Mouse (Mus musculus) left cerebral cortex, postnatal 25 days (tissue): ENCODE results near the gene Robo1. TPM values are rescaled to one million over a fixed set of nuclear protein-coding genes. Genes with fewer than 3 reads are reported as not detected.

ENCODE experiments used
- DNase-seq, 2 experiments: peaks; one replicate each; pipeline ENCODE4 v3.0.0; 2022; ENCODE audit warnings: low spot score in 2 of 2, mixed read lengths in 1 of 2
- intact Hi-C: fragments of 180-260 bp; cut with DNase I; formaldehyde crosslinking; loops from one replicate; pipeline ENCODE4 v1.15.1; 2025
- total RNA-seq, 2 experiments: library from RNA; stranded (reverse); gene quantifications; 2 replicates each; pipeline ENCODE4 v1.2.3; 2021

The Robo1 gene
- total RNA-seq, 2 experiments from 2014 or later, result 50.2 to 66.3 TPM

- intact Hi-C loops, result no loop called here
- DNase-seq, result no peak
Measured at GRCm38 (mm10) chr16:72861707-72862277, 553.7 kb downstream of the Robo1 start.

GRCm38 (mm10) chr16:72866011-72866410, 557.9 kb downstream of the Robo1 start:
- intact Hi-C loops, result no loop called here
- no peak for DNase-seq

- intact Hi-C loops, result no loop called here
- DNase-seq, result no peak
Measured at GRCm38 (mm10) chr16:72874934-72875732, 567.0 kb downstream of the Robo1 start.

- peak in 1 of 2 experiments; percentile 16 for DNase-seq
- intact Hi-C loops, result no loop called here
Measured at GRCm38 (mm10) chr16:72888108-72888507, 580.0 kb downstream of the Robo1 start.

DNA sequence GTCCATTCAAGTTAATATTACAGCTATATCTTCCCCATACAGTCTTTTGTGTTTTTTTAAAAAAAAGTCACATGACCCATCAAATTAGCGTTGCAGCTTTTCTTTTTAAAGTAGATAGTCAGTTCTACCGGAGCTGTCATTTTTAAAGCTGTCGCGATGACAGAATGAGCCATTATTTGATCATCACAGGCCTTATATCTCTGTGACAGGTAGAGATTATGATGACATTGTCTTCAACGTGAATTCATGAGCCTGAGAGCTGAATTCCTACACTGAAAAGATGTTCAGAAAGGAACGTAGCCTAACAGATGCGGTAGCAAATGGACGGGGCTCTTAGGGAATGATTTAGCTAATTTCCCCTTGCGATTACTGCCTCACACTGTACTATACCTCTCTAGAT, 581.3 kb downstream of the Robo1 start:
- no peak for DNase-seq
- intact Hi-C loops, result no loop called here

- DNase-seq, result no peak
Measured at GRCm38 (mm10) chr16:72897125-72897524, 589.0 kb downstream of the Robo1 start.

GRCm38 (mm10) chr16:72908895-72909294, 600.8 kb downstream of the Robo1 start:
- intact Hi-C loops, result no loop called here
- DNase-seq, result peak in 1 of 2 experiments; percentile 28

More at GRCm38 (mm10) chr16:72897125-72897524, 589.0 kb downstream of the Robo1 start:
- intact Hi-C loops, result no loop called here

DNA sequence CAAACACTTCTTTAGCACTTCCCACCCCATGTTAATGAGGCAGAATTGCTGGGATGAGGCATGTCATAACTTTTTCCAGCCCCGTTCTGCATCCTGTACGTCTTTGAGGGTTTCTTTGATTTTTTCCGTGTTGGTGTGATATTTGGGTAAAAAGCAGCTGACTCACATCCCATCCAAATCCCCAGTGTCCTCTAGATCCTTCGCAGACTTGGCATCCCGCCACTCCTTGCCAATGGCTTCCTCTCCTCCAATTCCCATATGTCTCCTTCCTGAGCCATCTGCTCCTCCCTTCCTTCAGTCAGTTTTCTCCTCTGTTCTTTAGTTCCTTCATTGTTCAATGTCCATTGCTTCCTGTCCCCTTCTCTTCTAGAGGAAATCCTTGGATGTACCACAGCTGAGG, 605.0 kb downstream of the Robo1 start:
- intact Hi-C loops, result loop anchor here (5.0 kb wide), 1 partner anchor 66 kb away; no protein-coding TSS in a partner anchor
- peak; percentile 64 to 87 for DNase-seq

DNA sequence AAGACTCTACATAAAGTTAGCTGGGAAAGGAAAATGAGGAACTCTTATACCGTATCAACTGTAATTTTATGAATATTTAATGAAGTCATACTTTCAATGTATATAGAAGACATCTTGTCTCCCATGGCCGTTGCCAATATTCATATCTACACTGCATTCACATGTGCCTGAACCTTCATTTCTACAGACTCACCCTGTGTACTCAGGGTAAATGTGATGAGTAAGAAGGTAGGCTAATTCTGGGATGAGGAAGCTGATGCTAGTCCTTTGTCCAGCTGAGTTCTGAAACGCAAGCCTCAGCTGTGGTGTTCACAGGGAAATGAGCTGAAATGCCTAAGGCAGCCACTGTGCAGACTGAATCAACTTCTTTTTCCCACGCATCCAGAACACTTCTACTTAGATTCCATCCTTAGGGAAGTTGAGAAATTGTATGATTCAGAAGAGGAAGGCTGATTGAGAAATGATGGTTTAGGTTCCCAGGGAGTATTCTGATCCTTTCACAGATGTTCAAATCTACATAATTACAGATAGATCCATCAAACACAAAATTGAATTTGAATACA, 606.0 kb downstream of the Robo1 start:
- intact Hi-C loops, result loop anchor here (5.0 kb wide), 1 partner anchor 67 kb away; no protein-coding TSS in a partner anchor
- DNase-seq, result peak in 1 of 2 experiments; percentile 67

DNA sequence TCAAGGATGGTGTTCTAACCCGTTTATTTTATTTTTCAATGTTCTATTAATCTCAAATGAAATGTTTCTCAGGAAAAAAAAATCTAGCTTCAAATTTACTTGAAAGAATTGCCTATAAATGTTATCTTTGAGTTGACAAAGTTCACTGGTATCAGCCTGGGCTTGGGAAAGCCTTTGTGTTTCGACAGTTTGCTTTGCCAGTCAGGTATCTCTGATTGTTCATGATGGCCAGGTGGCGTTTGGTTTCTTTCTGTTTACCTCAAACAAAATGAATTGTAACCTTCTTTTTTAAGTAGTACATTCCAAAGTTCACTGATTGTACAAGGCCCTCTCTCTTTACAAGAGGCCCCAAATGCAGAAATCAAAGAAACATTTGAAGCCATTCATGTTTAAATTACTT, 611.9 kb downstream of the Robo1 start:
- intact Hi-C loops, result no loop called here
- no peak for DNase-seq

GRCm38 (mm10) chr16:72924423-72925224, 616.5 kb downstream of the Robo1 start:
- intact Hi-C loops, result no loop called here
- DNase-seq, result peak; percentile 57 to 78

DNA sequence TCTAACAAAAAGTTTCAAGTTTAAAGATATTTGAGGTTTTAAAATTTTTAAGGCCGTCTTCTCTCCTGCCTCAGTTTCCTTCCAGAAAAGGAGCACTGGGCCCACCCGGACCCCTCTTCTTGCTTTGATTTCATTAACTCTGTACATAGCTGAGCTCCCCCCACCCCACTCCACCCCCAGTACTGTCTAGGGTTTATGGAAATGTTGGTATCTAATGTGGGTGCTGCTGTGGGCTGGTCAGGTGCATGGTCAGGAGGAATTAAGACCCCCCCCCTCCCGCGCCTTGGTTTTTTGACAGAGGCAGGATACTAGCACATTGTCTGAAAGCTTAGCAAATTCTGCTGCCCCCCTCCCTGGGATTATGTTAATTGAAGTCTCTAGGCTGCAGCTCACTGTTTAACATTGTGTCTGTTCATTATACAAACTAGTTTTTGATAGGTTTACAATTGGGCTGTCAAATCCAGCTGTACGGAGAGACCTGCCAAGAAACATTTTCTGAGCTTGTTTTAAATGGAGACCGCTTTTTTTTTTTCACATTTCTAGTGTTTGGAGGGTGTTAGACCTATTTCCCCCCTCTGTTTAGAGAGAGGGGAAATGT, 620.5 kb downstream of the Robo1 start:
- no peak for DNase-seq
- intact Hi-C loops, result no loop called here

DNA sequence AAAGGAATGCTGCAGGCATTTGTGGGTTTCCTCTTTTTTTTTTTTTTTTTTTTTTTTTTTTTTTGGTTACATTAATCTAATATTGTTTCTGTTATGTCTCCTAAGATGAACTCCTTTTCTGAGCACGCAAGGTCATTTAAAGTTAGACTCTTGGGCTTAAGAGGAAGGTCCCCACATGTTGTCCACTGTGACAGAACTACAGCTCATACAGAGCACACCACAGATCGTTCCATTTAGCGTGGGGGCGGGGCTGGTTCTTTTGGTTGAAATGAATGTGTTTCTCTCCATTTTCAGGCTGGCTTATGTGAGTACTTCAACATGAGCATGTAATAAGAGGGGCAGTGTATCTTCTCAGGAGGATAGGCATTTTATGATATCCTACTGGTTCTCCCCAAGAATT, 622.8 kb downstream of the Robo1 start:
- intact Hi-C loops, result no loop called here
- no peak for DNase-seq

DNA sequence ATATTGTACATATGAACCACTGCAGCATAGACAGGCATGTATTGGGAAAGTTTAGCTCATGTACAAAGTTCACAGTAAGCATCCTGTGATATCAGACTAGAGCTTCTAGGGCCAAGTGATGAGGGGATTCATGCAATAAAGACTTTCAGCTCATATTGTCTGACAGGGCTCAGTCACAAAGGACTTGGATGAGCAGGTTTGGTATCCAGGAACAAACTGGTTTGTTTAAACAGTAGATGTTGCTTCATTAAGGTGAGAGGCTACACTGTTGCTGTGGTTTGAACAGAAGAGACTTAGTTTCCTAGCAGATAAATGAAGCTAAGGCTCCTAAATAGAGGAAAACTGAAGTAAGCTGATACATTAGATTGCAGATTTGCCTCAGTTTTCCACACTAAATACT, 626.8 kb downstream of the Robo1 start:
- no peak for DNase-seq
- intact Hi-C loops, result no loop called here

- no peak for DNase-seq
- intact Hi-C loops, result no loop called here
Measured at GRCm38 (mm10) chr16:72937183-72937582, 629.1 kb downstream of the Robo1 start.

DNA sequence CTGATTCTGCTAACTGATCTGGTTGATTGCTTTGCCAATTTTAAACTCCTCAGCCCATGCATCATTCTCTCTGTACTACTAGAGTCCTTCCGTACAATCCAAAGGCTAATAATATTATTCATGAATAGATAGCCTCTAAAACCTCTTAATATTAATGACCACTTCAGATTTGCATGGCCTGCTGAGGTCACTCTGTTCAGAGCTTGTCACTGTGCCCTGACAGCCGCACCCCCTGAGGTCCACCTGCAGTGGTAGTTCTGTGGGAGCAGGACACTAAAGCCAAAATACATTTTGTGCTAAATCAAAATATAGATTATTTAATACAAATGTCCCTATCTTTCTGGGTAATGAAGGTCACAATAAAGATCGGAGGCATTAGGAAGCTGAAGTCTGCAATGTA, 631.8 kb downstream of the Robo1 start:
- DNase-seq, result no peak
- intact Hi-C loops, result no loop called here

DNA sequence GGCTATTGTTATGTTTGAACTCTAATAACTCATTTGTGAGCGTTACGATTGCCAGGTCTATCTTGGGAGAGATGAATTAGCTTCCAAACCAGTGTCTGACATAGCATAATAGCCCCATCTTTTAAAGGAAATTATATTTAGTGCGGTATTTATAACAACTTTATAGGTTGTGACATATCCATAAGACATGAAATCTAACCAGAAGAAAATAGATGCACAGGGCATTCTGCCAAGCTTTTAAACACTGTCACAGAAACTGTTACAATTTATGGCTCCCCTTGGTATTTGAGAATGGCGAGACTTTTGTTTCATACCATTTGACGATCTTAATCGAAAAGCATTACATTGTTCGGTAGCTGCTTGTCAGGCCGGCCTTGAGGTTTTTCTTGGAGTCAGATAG, 632.7 kb downstream of the Robo1 start:
- intact Hi-C loops, result no loop called here
- DNase-seq, result no peak

- intact Hi-C loops, result no loop called here
Measured at GRCm38 (mm10) chr16:72944403-72944802, 636.3 kb downstream of the Robo1 start.

GRCm38 (mm10) chr16:72951969-72952368, 643.9 kb downstream of the Robo1 start:
- intact Hi-C loops, result no loop called here

More at GRCm38 (mm10) chr16:72944403-72944802, 636.3 kb downstream of the Robo1 start:
- no peak for DNase-seq

More at GRCm38 (mm10) chr16:72951969-72952368, 643.9 kb downstream of the Robo1 start:
- DNase-seq, result no peak
